Comparison of ENCODE assay signal across 8 mouse cellular contexts in the genomic region with DNA sequence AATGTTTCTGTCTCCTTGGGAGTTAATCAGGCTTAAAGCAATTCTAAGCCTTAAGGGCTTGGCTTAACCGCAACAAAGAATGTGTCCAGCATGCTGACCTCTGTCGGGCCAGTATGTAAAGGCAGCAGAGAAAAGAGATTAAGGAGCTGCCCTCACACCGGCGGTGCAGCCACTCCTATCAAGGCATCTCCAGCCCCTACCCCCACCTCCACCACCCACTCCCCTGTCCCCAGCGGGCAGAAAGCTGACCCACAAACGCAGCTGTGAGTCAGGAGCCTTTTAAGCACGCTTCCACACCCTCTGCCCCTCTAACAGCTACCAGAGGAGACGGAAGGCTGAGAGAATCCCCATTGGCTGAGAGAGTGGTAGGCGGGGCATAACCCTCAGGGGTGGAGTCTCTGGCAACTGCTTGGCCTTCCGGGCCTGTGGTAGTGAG. TPM values are rescaled to one million over a fixed set of nuclear protein-coding genes. Genes with fewer than 3 reads are reported as not detected.
DNase-seq lines count a peak whose midpoint lies in the region; ATAC-seq and TF ChIP-seq lines count a peak whose summit lies in the region.

No protein-coding gene starts in this region.

- peak; percentile 96 for ATAC-seq in forebrain, embryonic 13.5 days
- ATAC-seq in hindbrain, embryonic 11.5 days (ENCODE audit: low FRiP score) = peak; percentile 98
- peak; percentile 89 for ATAC-seq in limb, embryonic 14.5 days (ENCODE audit: low FRiP score, low read depth)
- peak; percentile 96 for ATAC-seq in midbrain, embryonic 15.5 days (replicated peaks)

- no peaks in the 10 kb centered on the region for H3K4me1 ChIP-seq in spleen, adult 2 months (ENCODE audit: control insufficient read depth, insufficient read depth, insufficient read length)
- peaks cover 14% of the 10 kb centered on the region for H3K4me1 ChIP-seq in forebrain, embryonic 13.5 days
- no peaks in the 10 kb centered on the region for H3K4me1 ChIP-seq in hindbrain, embryonic 11.5 days (replicated peaks; ENCODE audit: control insufficient read depth, insufficient read depth, low read length)
- no peaks in the 10 kb centered on the region for H3K4me1 ChIP-seq in limb, embryonic 14.5 days (ENCODE audit: control insufficient read depth, insufficient read depth, low read length)
- peaks cover 12% of the 10 kb centered on the region; the same call in 1 of the 2 replicates for H3K4me1 ChIP-seq in midbrain, embryonic 15.5 days

- peak in 1 of 2 experiments; percentile 16 for DNase-seq in spleen, adult 2 months (ENCODE audit: low read depth in 1 of 2, low spot score in 2 of 2)
- no peak for DNase-seq in spleen, adult 12 weeks (ENCODE audit: low spot score)
- peak; percentile 82 for DNase-seq in hindbrain, embryonic 11.5 days (ENCODE audit: low spot score)
- peak; percentile 76 for DNase-seq in limb, embryonic 14.5 days (ENCODE audit: low spot score)
- DNase-seq in thymus, postnatal 14 days = peak; percentile 52
- DNase-seq in cerebellum, postnatal 36 days = no peak

- no peaks in the 10 kb centered on the region for H3K9me3 ChIP-seq in forebrain, embryonic 13.5 days (replicated peaks)
- no peaks in the 10 kb centered on the region for H3K9me3 ChIP-seq in hindbrain, embryonic 11.5 days (ENCODE audit: control insufficient read depth, low read length)
- H3K9me3 ChIP-seq in limb, embryonic 14.5 days (ENCODE audit: control insufficient read depth, low read length) = no peaks in the 10 kb centered on the region
- H3K9me3 ChIP-seq in midbrain, embryonic 15.5 days = no peaks in the 10 kb centered on the region

- H3K4me2 ChIP-seq in forebrain, embryonic 13.5 days = peak overlapping the region; percentile 56
- H3K4me2 ChIP-seq in hindbrain, embryonic 11.5 days (replicated peaks; ENCODE audit: low read depth, low read length) = peak overlapping the region; percentile 22; the same call in 1 of the 2 replicates
- H3K4me2 ChIP-seq in limb, embryonic 14.5 days (replicated peaks; ENCODE audit: low read depth, low read length, severe bottlenecking) = peak overlapping the region; percentile 46
- peak overlapping the region; percentile 50 for H3K4me2 ChIP-seq in midbrain, embryonic 15.5 days

- H3K9ac ChIP-seq in forebrain, embryonic 13.5 days = 0 out of 2 replicates have a peak overlapping the region, but pooled peaks have one; percentile 18
- H3K9ac ChIP-seq in hindbrain, embryonic 11.5 days (ENCODE audit: low read depth, low read length) = peak overlapping the region; percentile 20; the same call in 1 of the 2 replicates
- H3K9ac ChIP-seq in limb, embryonic 14.5 days (ENCODE audit: low read depth, low read length, severe bottlenecking) = peak overlapping the region; percentile 43
- H3K9ac ChIP-seq in midbrain, embryonic 15.5 days = peak overlapping the region; percentile 24; the same call in 1 of the 2 replicates

- H3K4me3 ChIP-seq in spleen, adult 2 months (ENCODE audit: extremely low read depth, insufficient read depth, insufficient read length) = peak overlapping the region; percentile 35; the same call in 1 of the 2 replicates
- peak overlapping the region; percentile 35 for H3K4me3 ChIP-seq in forebrain, embryonic 13.5 days
- peak overlapping the region; percentile 22; the same call in 1 of the 2 replicates for H3K4me3 ChIP-seq in hindbrain, embryonic 11.5 days (ENCODE audit: low read depth, low read length)
- H3K4me3 ChIP-seq in limb, embryonic 14.5 days (replicated peaks; ENCODE audit: low read length) = peak overlapping the region; percentile 28
- H3K4me3 ChIP-seq in midbrain, embryonic 15.5 days = peak overlapping the region; percentile 37

- H3K27me3 ChIP-seq in spleen, adult 2 months (ENCODE audit: control insufficient read depth, insufficient read depth, low read length) = no peaks in the 10 kb centered on the region
- H3K27me3 ChIP-seq in forebrain, embryonic 13.5 days = no peaks in the 10 kb centered on the region
- no peaks in the 10 kb centered on the region for H3K27me3 ChIP-seq in hindbrain, embryonic 11.5 days (ENCODE audit: control insufficient read depth, insufficient read depth, low read length)
- H3K27me3 ChIP-seq in limb, embryonic 14.5 days (ENCODE audit: control insufficient read depth, insufficient read depth, low read length) = no peaks in the 10 kb centered on the region
- peaks cover 9% of the 10 kb centered on the region; the same call in 1 of the 2 replicates for H3K27me3 ChIP-seq in midbrain, embryonic 15.5 days (replicated peaks)

- no peak for TF ChIP-seq POLR2A in spleen, adult 2 months (IDR thresholded peaks at IDR 0.05; ENCODE audit: low read depth, low read length)
- no peak for TF ChIP-seq POLR2A in limb, embryonic 14.5 days (IDR thresholded peaks at IDR 0.05; ENCODE audit: borderline replicate concordance, extremely low read depth, insufficient read depth, insufficient read length)

- H3K36me3 ChIP-seq in spleen, adult 2 months (ENCODE audit: control insufficient read depth, insufficient read depth, low read length) = no peaks in the 10 kb centered on the region
- no peaks in the 10 kb centered on the region for H3K36me3 ChIP-seq in forebrain, embryonic 13.5 days (ENCODE audit: poor library complexity, severe bottlenecking)
- no peaks in the 10 kb centered on the region for H3K36me3 ChIP-seq in hindbrain, embryonic 11.5 days (ENCODE audit: control insufficient read depth, insufficient read depth, low read length)
- H3K36me3 ChIP-seq in limb, embryonic 14.5 days (ENCODE audit: control insufficient read depth, insufficient read depth, low read length) = no peaks in the 10 kb centered on the region
- H3K36me3 ChIP-seq in midbrain, embryonic 15.5 days (replicated peaks) = no peaks in the 10 kb centered on the region

- WGBS in spleen, adult 2 months = 4% methylated on average over 10 of the region's 10 CpGs
- WGBS in forebrain, embryonic 13.5 days = under 1% methylated on average over 10 of the region's 10 CpGs
- WGBS in hindbrain, embryonic 11.5 days = under 1% methylated on average over 10 of the region's 10 CpGs
- WGBS in limb, embryonic 14.5 days = 1% methylated on average over 10 of the region's 10 CpGs
- 1% methylated on average over 10 of the region's 10 CpGs for WGBS in midbrain, embryonic 15.5 days

- H3K27ac ChIP-seq in spleen, adult 2 months (ENCODE audit: insufficient read depth, low read length) = no peak overlapping the region
- no peak overlapping the region for H3K27ac ChIP-seq in forebrain, embryonic 13.5 days
- H3K27ac ChIP-seq in hindbrain, embryonic 11.5 days (ENCODE audit: low read depth, low read length) = peak overlapping the region; percentile 37
- no peak overlapping the region for H3K27ac ChIP-seq in limb, embryonic 14.5 days (replicated peaks; ENCODE audit: low read depth, low read length)
- no peak overlapping the region for H3K27ac ChIP-seq in midbrain, embryonic 15.5 days

- no peak for TF ChIP-seq CTCF in spleen, adult 2 months (IDR thresholded peaks at IDR 0.05; ENCODE audit: extremely low read depth, insufficient read depth, insufficient read length, insufficient replicate concordance)

RNA-seq across cellular contexts. Expression of a gene that starts 18.1 kb away (rescaled TPM):
- polyA plus RNA-seq in spleen, adult 2 months (2012; rRNA removed) = 0.89 and 1.2 TPM in 2 replicates
- polyA plus RNA-seq in forebrain, embryonic 13.5 days (2015; fragmentation: Nextera tagmentation; extraction: Ambion mirVana) = 67.6 and 73.6 TPM in 2 replicates
- 19.3 and 24.0 TPM in 2 replicates for polyA plus RNA-seq in hindbrain, embryonic 11.5 days (2014; fragmentation: Nextera tagmentation; extraction: Ambion mirVana)
- 12.7 and 15.5 TPM in 2 replicates for polyA plus RNA-seq in limb, embryonic 14.5 days (2012; rRNA removed)
- 37.4 and 41.6 TPM in 2 replicates for polyA plus RNA-seq in limb, embryonic 14.5 days (2014; fragmentation: Nextera tagmentation; extraction: Ambion mirVana)
- polyA plus RNA-seq in midbrain, embryonic 15.5 days (2015; fragmentation: Nextera tagmentation; extraction: Ambion mirVana) = 46.9 and 52.7 TPM in 2 replicates

Comparison
In these comparisons a context has a peak if more than half of its experiments do, and no peak if none do; other contexts are left out.
1. DNase-seq: peak in hindbrain, embryonic 11.5 days (single experiment), limb, embryonic 14.5 days (single experiment) and thymus, postnatal 14 days (single experiment); none in spleen, adult 12 weeks (single experiment) and cerebellum, postnatal 36 days (0 of 2).
2. Peak in every context shown above with its lines, with median percentiles within 50 percentile points of each other: H3K4me3 ChIP-seq, ATAC-seq, H3K4me2 ChIP-seq and H3K9ac ChIP-seq.